Mouse (Mus musculus): ENCODE data around the gene Ogdh.

GRCm38 (mm10) chr11:6299435-6299834, 8.0 kb downstream of the Ogdh start:
- TF ChIP-seq GATA1 (IDR thresholded peaks at IDR 0.05; ENCODE audit: low read length) (no peak), TAL1 (IDR thresholded peaks at IDR 0.05; ENCODE audit: low read length) (no peak)
